ENCODE assay signal across 9 mouse cellular contexts in genomic region chr1:136050312-136051012, GRCm38 (mm10). TPM values are rescaled to one million over a fixed set of nuclear protein-coding genes. Genes with fewer than 3 reads are reported as not detected.
A peak's percentile ranks its signal among the peaks of the same experiment; 100 is the strongest.
DNase-seq lines count a peak whose midpoint lies in the region; ATAC-seq and TF ChIP-seq lines count a peak whose summit lies in the region.
"Had no signal": no experiment of that assay in that cellular context is flagged by ENCODE, and none has a peak within 500 bp of the region (broad histone marks: within the 10 kb centered on the region; RNA-seq: fewer than 3 reads in every experiment).

Ascl5 (plus strand) TSS chr1:136050804.

- peaks cover 76% of the 10 kb centered on the region for H3K27me3 ChIP-seq in heart, embryonic 13.5 days (replicated peaks)
- peaks cover 66% of the 10 kb centered on the region for H3K27me3 ChIP-seq in G1E (ENCODE audit: insufficient read depth, low read length)
- peaks cover 59% of the 10 kb centered on the region for H3K27me3 ChIP-seq in hindbrain, embryonic 13.5 days
- H3K27me3 ChIP-seq in midbrain, embryonic 12.5 days: peaks cover 66% of the 10 kb centered on the region

- H3K27ac ChIP-seq in heart, embryonic 13.5 days (replicated peaks): no peak within 1 kb of the TSS
- no peak within 1 kb of the TSS for H3K27ac ChIP-seq in hindbrain, embryonic 13.5 days
- no peak within 1 kb of the TSS for H3K27ac ChIP-seq in midbrain, embryonic 12.5 days (replicated peaks)

- peaks cover 34% of the 10 kb centered on the region for H3K4me1 ChIP-seq in heart, embryonic 13.5 days
- peaks cover 59% of the 10 kb centered on the region for H3K4me1 ChIP-seq in G1E (ENCODE audit: insufficient read depth, low read depth, low read length)
- peaks cover 11% of the 10 kb centered on the region for H3K4me1 ChIP-seq in hindbrain, embryonic 13.5 days (replicated peaks)
- peaks cover 10% of the 10 kb centered on the region for H3K4me1 ChIP-seq in midbrain, embryonic 12.5 days

- H3K9ac ChIP-seq in heart, embryonic 13.5 days: peak within 1 kb of the TSS; percentile 1; the same call in 1 of the 2 replicates
- H3K9ac ChIP-seq in hindbrain, embryonic 13.5 days: peak within 1 kb of the TSS; percentile 63
- H3K9ac ChIP-seq in midbrain, embryonic 12.5 days (replicated peaks): peak within 1 kb of the TSS; percentile 37

- peak within 1 kb of the TSS; percentile 41 for H3K4me3 ChIP-seq in heart, embryonic 13.5 days
- H3K4me3 ChIP-seq in G1E (ENCODE audit: low read depth, low read length): peak within 1 kb of the TSS; percentile 21; the same call in 1 of the 2 replicates
- peak within 1 kb of the TSS; percentile 41 for H3K4me3 ChIP-seq in hindbrain, embryonic 13.5 days
- peak within 1 kb of the TSS; percentile 40 for H3K4me3 ChIP-seq in midbrain, embryonic 12.5 days

- ATAC-seq in heart, embryonic 13.5 days (ENCODE audit: extremely low read depth, insufficient number of reproducible peaks, low FRiP score, low TSS enrichment): no peak
- ATAC-seq in G1E (ENCODE audit: extremely low read depth, insufficient number of reproducible peaks, low FRiP score, poor library complexity, severe bottlenecking): no peak
- ATAC-seq in hindbrain, embryonic 13.5 days (ENCODE audit: low FRiP score): peak; percentile 4; the same call in 1 of the 2 replicates
- no peak for ATAC-seq in midbrain, embryonic 12.5 days (ENCODE audit: low FRiP score, low read depth)

- H3K36me3 ChIP-seq in heart, embryonic 13.5 days: no peaks in the 10 kb centered on the region
- H3K36me3 ChIP-seq in G1E (replicated peaks): no peaks in the 10 kb centered on the region
- no peaks in the 10 kb centered on the region for H3K36me3 ChIP-seq in hindbrain, embryonic 13.5 days
- no peaks in the 10 kb centered on the region for H3K36me3 ChIP-seq in midbrain, embryonic 12.5 days

- peak within 1 kb of the TSS; percentile 61 for H3K4me2 ChIP-seq in heart, embryonic 13.5 days
- peak within 1 kb of the TSS; percentile 58 for H3K4me2 ChIP-seq in hindbrain, embryonic 13.5 days
- H3K4me2 ChIP-seq in midbrain, embryonic 12.5 days (replicated peaks): peak within 1 kb of the TSS; percentile 59

- 17% methylated on average over 29 of the region's 29 CpGs for WGBS in heart, embryonic 13.5 days
- 20% methylated on average over 29 of the region's 29 CpGs for WGBS in hindbrain, embryonic 13.5 days
- 22% methylated on average over 29 of the region's 29 CpGs for WGBS in midbrain, embryonic 12.5 days

- TF ChIP-seq CTCF in G1E (IDR thresholded peaks at IDR 0.05; ENCODE audit: low read depth, low read length): no peak

- DNase-seq in heart, adult 9 months (ENCODE audit: low spot score in 2 of 2): no peak
- no peak for DNase-seq in G1E (ENCODE audit: low spot score)
- no peak for DNase-seq in spleen, adult 12 weeks (ENCODE audit: low spot score)
- no peak for DNase-seq in layer of hippocampus, adult 9-10 months (ENCODE audit: low spot score)
- DNase-seq in urinary bladder, postnatal 25 days (ENCODE audit: low spot score): no peak

- no peaks in the 10 kb centered on the region for H3K9me3 ChIP-seq in heart, embryonic 13.5 days
- H3K9me3 ChIP-seq in G1E (replicated peaks): peaks cover 5% of the 10 kb centered on the region
- H3K9me3 ChIP-seq in hindbrain, embryonic 13.5 days: no peaks in the 10 kb centered on the region
- no peaks in the 10 kb centered on the region for H3K9me3 ChIP-seq in midbrain, embryonic 12.5 days

RNA-seq across cellular contexts. Expression of gene Ascl5, which starts in this region (rescaled TPM):
- not detected in 2 replicates for polyA plus RNA-seq in heart, embryonic 13.5 days (2015; fragmentation: Nextera tagmentation; extraction: Ambion mirVana)
- total RNA-seq in G1E (2014; fragmentation: Nextera tagmentation) (not detected in 2 replicates), G1E (2017) (not detected in 2 replicates)
- 0.25 TPM in 1 of 2 replicates, not detected in the other for polyA plus RNA-seq in G1E (2012)
- polyA plus RNA-seq in hindbrain, embryonic 13.5 days (2015; fragmentation: Nextera tagmentation; extraction: Ambion mirVana): not detected in 2 replicates
- not detected in 2 replicates for polyA plus RNA-seq in midbrain, embryonic 12.5 days (2016; fragmentation: Nextera tagmentation; extraction: Ambion mirVana)
- polyA plus RNA-seq: Patski had no signal

Comparison
In these comparisons a context has a peak if more than half of its experiments do, and no peak if none do; other contexts are left out.
1. Peak in ATAC-seq, H3K4me3 ChIP-seq, H3K9ac ChIP-seq and H3K4me2 ChIP-seq in hindbrain, embryonic 13.5 days; RNA of the gene not detected or under 1 TPM.
2. H3K9ac ChIP-seq: peak in every context shown above with its lines; median percentile 63 in hindbrain, embryonic 13.5 days; 37 in midbrain, embryonic 12.5 days; 1 in heart, embryonic 13.5 days.